Mouse (Mus musculus) myocyte (in vitro differentiated cells): ENCODE results near the gene Brinp3. TPM values are rescaled to one million over a fixed set of nuclear protein-coding genes. Genes with fewer than 3 reads are reported as not detected.

Source experiments
- H3K27me3 ChIP-seq: one replicate; pipeline ENCODE4 v1.6.1; 2011; ENCODE audit not compliant: control insufficient read depth, insufficient read depth, insufficient read length
- H3K36me3 ChIP-seq: one replicate; pipeline ENCODE4 v1.6.1; 2011; ENCODE audit not compliant: control insufficient read depth, insufficient read depth
- H3K4me2 ChIP-seq: one replicate; pipeline ENCODE4 v1.6.1; 2011; ENCODE audit warnings: low read depth, control low read depth
- H3K4me3 ChIP-seq: one replicate; pipeline ENCODE4 v1.5.1; 2011; ENCODE audit warnings: mild to moderate bottlenecking, control low read depth, moderate library complexity
- H3K79me2 ChIP-seq: one replicate; pipeline ENCODE4 v1.6.1; 2011; ENCODE audit not compliant: control insufficient read depth, insufficient read depth
- H3ac ChIP-seq: one replicate; pipeline ENCODE4 v1.6.1; 2011; ENCODE audit not compliant: control insufficient read depth, insufficient read length
- CEBPB ChIP-seq: IDR thresholded peaks from 2 replicates; pipeline ENCODE4 v1.6.1; 2011; ENCODE audit warnings: mild to moderate bottlenecking, moderate library complexity; ENCODE audit not compliant: poor library complexity, insufficient read depth, severe bottlenecking
- E2F4 ChIP-seq: IDR thresholded peaks from one replicate; pipeline ENCODE4 v1.6.1; 2011; ENCODE audit warnings: mild to moderate bottlenecking, control low read depth, moderate library complexity; ENCODE audit not compliant: insufficient read depth
- MAX ChIP-seq: IDR thresholded peaks from one replicate; pipeline ENCODE4 v1.6.1; 2011; ENCODE audit warnings: low read depth, mild to moderate bottlenecking, control low read depth
- MYOD1 ChIP-seq, 3 experiments: IDR thresholded peaks; one replicate each; pipeline ENCODE4 v1.6.1; 2011; ENCODE audit warnings: control low read depth in 2 of 3, low read depth in 2 of 3, mild to moderate bottlenecking in 2 of 3, moderate library complexity in 1 of 3; ENCODE audit not compliant: insufficient read length in 2 of 3, control insufficient read depth in 1 of 3
- MYOG ChIP-seq, 3 experiments: IDR thresholded peaks; one replicate each; pipeline ENCODE4 v1.6.1; 2011; ENCODE audit warnings: control low read depth in 2 of 3, low read depth in 2 of 3, mild to moderate bottlenecking in 2 of 3; ENCODE audit not compliant: insufficient read length in 2 of 3, control insufficient read depth in 1 of 3, insufficient read depth in 1 of 3
- POLR2A ChIP-seq: IDR thresholded peaks from one replicate; pipeline ENCODE4 v1.6.1; 2011; ENCODE audit warnings: low read depth, mild to moderate bottlenecking, control low read depth, moderate library complexity; ENCODE audit not compliant: insufficient read length
- POLR2AphosphoS2 ChIP-seq: IDR thresholded peaks from one replicate; pipeline ENCODE4 v1.6.1; 2011; ENCODE audit warnings: low read depth, control low read depth; ENCODE audit not compliant: insufficient read length
- REST ChIP-seq: IDR thresholded peaks from one replicate; pipeline ENCODE4 v1.6.1; 2011; ENCODE audit warnings: mild to moderate bottlenecking, control low read depth, moderate library complexity; ENCODE audit not compliant: insufficient read depth, insufficient read length
- SRF ChIP-seq: IDR thresholded peaks from one replicate; pipeline ENCODE4 v1.6.1; 2011; ENCODE audit warnings: low read depth; ENCODE audit not compliant: control insufficient read depth, insufficient read length
- TCF12 ChIP-seq: IDR thresholded peaks from one replicate; pipeline ENCODE4 v1.6.1; 2011; ENCODE audit warnings: mild to moderate bottlenecking, control low read depth; ENCODE audit not compliant: poor library complexity, insufficient read depth, severe bottlenecking
- TCF3 ChIP-seq: IDR thresholded peaks from one replicate; pipeline ENCODE4 v1.6.1; 2011; ENCODE audit warnings: low read depth, control low read depth; ENCODE audit not compliant: insufficient read length
- USF1 ChIP-seq: IDR thresholded peaks from one replicate; pipeline ENCODE4 v1.6.1; 2011; ENCODE audit warnings: low read depth, mild to moderate bottlenecking, control low read depth, moderate library complexity
- polyA plus RNA-seq: library from polyadenylated mRNA; unstranded; fragments of >200 nt; fragmentation: generic; extraction: Trizol; gene quantifications from one replicate; pipeline ENCODE4 v1.2.1, GENCODE M21; 2012; ENCODE audit warnings: missing spikeins

Gene Brinp3
- polyA plus RNA-seq, 1 experiment, result 2.8 TPM

GRCm38 (mm10) chr1:146898636-146899035, 404.1 kb downstream of the Brinp3 start:
- Histone ChIP-seq H3K27me3 (no peaks in the 10 kb centered on the region), H3K4me3 (no peak overlapping the region)
- TF ChIP-seq TCF12 (no peak), MAX (no peak), E2F4 (no peak), POLR2A (no peak), MYOG (IDR thresholded peaks at IDR 0.05; ENCODE audit: control insufficient read depth in 1 of 3, insufficient read depth in 1 of 3, insufficient read length in 2 of 3, low read depth in 2 of 3) (no peak), POLR2AphosphoS2 (no peak), USF1 (no peak)

GRCm38 (mm10) chr1:146901691-146902090, 407.1 kb downstream of the Brinp3 start:
- no peaks in the 10 kb centered on the region for H3K79me2 ChIP-seq
- no peak overlapping the region for H3K4me3 ChIP-seq
- no peaks in the 10 kb centered on the region for H3K27me3 ChIP-seq
- H3K4me2 ChIP-seq, result no peak overlapping the region
- no peak overlapping the region for H3ac ChIP-seq
- H3K36me3 ChIP-seq, result no peaks in the 10 kb centered on the region
- TF ChIP-seq TCF12 (no peak), REST (no peak), POLR2AphosphoS2 (no peak), MYOD1 (IDR thresholded peaks at IDR 0.05; ENCODE audit: control insufficient read depth in 1 of 3, insufficient read length in 2 of 3, low read depth in 2 of 3) (no peak), CEBPB (no peak), TCF3 (no peak), E2F4 (no peak), MAX (no peak), POLR2A (no peak), USF1 (no peak), MYOG (IDR thresholded peaks at IDR 0.05; ENCODE audit: control insufficient read depth in 1 of 3, insufficient read depth in 1 of 3, insufficient read length in 2 of 3, low read depth in 2 of 3) (no peak), SRF (no peak)

More at GRCm38 (mm10) chr1:146898636-146899035, 404.1 kb downstream of the Brinp3 start:
- Histone ChIP-seq H3K36me3 (no peaks in the 10 kb centered on the region), H3K4me2 (no peak overlapping the region), H3ac (no peak overlapping the region), H3K79me2 (no peaks in the 10 kb centered on the region)

DNA sequence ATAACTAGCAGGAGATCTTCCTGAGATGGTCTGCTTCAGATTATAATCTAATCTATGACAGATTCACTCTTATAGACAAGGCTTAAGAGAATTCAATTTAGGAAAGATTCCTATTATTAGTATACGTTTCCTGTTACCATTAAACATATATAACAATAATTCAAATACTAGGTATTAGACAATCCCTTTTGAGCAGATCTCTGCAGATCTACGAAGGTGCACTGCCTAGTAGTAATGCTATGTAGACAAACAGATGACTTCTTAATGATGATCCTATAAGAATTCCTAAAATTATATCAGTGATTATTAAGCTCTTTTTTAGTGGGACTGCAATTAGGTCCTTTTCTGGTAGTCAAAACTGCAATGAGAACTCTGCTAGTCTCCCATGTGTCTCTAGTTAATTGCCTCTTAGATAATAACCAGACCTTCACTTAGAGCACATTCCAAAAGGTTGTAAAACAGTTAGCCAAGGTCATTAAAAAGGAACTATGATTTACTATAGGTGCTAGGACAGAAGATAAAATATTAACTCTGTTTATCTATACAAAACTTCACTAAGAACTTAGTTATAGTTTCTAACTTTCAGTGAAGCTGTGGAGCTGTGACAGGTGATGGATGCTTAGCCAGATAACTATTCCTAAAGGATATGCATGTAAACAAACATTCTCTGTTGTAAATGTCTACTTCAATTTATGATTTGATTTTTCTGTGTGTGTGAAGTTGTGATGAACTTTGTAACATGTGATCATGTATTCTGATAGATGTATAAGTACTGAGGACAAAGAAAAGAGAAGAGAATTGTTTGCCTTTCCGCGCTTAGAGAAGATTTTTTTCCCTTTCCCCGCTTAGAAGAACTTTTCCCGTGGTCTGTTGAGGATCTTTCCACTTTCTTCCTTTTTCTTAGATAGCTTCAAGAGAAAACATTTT, 445.2 kb downstream of the Brinp3 start:
- Histone ChIP-seq H3K27me3 (no peaks in the 10 kb centered on the region), H3K4me2 (no peak overlapping the region)

More for the DNA sequence above, 445.2 kb downstream of the Brinp3 start:
- no peak for TF ChIP-seq E2F4
- no peak for TF ChIP-seq USF1
- no peak for TF ChIP-seq POLR2A
- no peak for TF ChIP-seq TCF12
- TF ChIP-seq CEBPB, result no peak
- no peak for TF ChIP-seq MYOG (IDR thresholded peaks at IDR 0.05; ENCODE audit: control insufficient read depth in 1 of 3, insufficient read depth in 1 of 3, insufficient read length in 2 of 3, low read depth in 2 of 3)
- TF ChIP-seq TCF3, result no peak
- no peak for TF ChIP-seq MAX
- TF ChIP-seq POLR2AphosphoS2, result no peak
- TF ChIP-seq REST, result no peak
- no peak for TF ChIP-seq MYOD1 (IDR thresholded peaks at IDR 0.05; ENCODE audit: control insufficient read depth in 1 of 3, insufficient read length in 2 of 3, low read depth in 2 of 3)
- no peak for TF ChIP-seq SRF
- H3K4me3 ChIP-seq, result no peak overlapping the region
- no peaks in the 10 kb centered on the region for H3K79me2 ChIP-seq
- no peaks in the 10 kb centered on the region for H3K36me3 ChIP-seq
- no peak overlapping the region for H3ac ChIP-seq
